Comparison of ENCODE assay signal across 8 mouse cellular contexts in the genomic region with DNA sequence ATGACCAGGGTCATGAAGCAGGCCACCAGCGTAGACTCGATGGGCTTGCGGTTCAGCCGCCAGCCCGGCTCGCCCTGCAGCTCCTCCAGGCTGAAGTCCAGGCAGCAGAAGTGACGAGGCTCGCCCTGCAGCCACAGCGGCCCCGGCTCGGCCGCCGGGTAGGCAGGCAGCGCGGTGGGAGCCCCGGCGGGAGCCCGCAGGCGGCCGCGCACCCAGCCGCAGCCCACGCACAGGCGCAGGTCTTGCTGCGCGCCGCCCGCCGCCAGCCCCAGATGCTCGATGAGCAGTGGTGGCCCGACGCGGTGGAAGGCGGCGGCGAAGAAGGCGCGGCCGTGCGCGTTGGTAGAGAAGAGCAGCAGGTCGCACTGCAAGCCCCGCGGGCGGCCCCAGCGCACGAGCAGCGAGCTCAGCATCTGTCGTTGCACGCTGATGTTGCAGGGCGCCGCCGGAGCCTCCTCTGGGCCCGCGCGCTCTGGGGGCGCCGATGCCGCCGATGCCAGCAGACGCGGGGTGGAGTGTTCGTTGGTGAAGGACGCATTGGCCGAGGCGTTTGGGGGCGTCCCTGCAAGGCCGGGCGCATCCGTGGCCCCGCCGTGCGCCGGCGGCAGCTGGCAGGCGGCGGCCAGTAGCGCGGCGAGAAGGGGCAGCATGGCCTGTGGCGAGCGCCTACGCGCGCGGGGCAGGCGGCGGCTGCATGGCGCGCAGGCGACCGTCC. TPM values are rescaled to one million over a fixed set of nuclear protein-coding genes. Genes with fewer than 3 reads are reported as not detected.
DNase-seq lines count a peak whose midpoint lies in the region; ATAC-seq and TF ChIP-seq lines count a peak whose summit lies in the region.

No protein-coding gene starts in this region.

- no peaks in the 10 kb centered on the region for H3K4me1 ChIP-seq in bone marrow macrophage, adult 2 months (ENCODE audit: control insufficient read depth, insufficient read depth, low read length)
- 0 out of 2 replicates have a peak, but pooled peaks cover 3% of the 10 kb centered on the region for H3K4me1 ChIP-seq in intestine, postnatal 0 days (replicated peaks; ENCODE audit: control insufficient read depth, insufficient read depth, low read length)
- H3K4me1 ChIP-seq in liver, adult 2 months (ENCODE audit: control insufficient read depth, insufficient read depth, low read length): peaks cover 3% of the 10 kb centered on the region
- H3K4me1 ChIP-seq in thymus, adult 2 months (replicated peaks; ENCODE audit: control insufficient read depth, insufficient read depth, low read length): peaks cover 12% of the 10 kb centered on the region

- TF ChIP-seq CTCF in bone marrow macrophage, adult 2 months (IDR thresholded peaks at IDR 0.05; ENCODE audit: low read depth, low read length): peak; percentile 42; the same call in 1 of the 2 replicates
- no peak for TF ChIP-seq CTCF in intestine, postnatal 0 days (IDR thresholded peaks at IDR 0.05; ENCODE audit: low read depth)
- no peak for TF ChIP-seq CTCF in liver, adult 2 months (IDR thresholded peaks at IDR 0.05; ENCODE audit: low read depth, low read length)
- TF ChIP-seq CTCF in thymus, adult 2 months (IDR thresholded peaks at IDR 0.05; ENCODE audit: borderline replicate concordance, control insufficient read depth, extremely low read depth, insufficient read depth, low read length, poor library complexity): no peak

- H3K27me3 ChIP-seq in intestine, postnatal 0 days (replicated peaks; ENCODE audit: control insufficient read depth, insufficient read depth, low read length): peaks cover 11% of the 10 kb centered on the region
- peaks cover 4% of the 10 kb centered on the region; the same call in 1 of the 2 replicates for H3K27me3 ChIP-seq in liver, adult 2 months (ENCODE audit: control insufficient read depth, insufficient read depth, low read length)
- H3K27me3 ChIP-seq in thymus, adult 2 months (ENCODE audit: control insufficient read depth, insufficient read depth, low read length): peaks cover 6% of the 10 kb centered on the region; the same call in 1 of the 2 replicates

- peak; percentile 85 for ATAC-seq in intestine, postnatal 0 days

- DNase-seq in lung, adult 18-20 months: peak; percentile 75 to 82
- DNase-seq in lung, postnatal 25 days (ENCODE audit: low spot score): no peak
- peak; percentile 65 to 69 for DNase-seq in frontal cortex, postnatal 14 days (ENCODE audit: low spot score in 2 of 2)
- peak; percentile 38 for DNase-seq in liver, adult 2 months (ENCODE audit: extremely low read depth, low read depth, low spot score)
- peak; percentile 9 to 61 for DNase-seq in natural killer cell, adult 2 months (ENCODE audit: low spot score in 2 of 2)
- DNase-seq in thymus, adult 2 months: no peak

- H3K27ac ChIP-seq in bone marrow macrophage, adult 2 months (ENCODE audit: insufficient read depth, low read depth, low read length): 0 out of 2 replicates have a peak overlapping the region, but pooled peaks have one; percentile 19
- H3K27ac ChIP-seq in intestine, postnatal 0 days (ENCODE audit: low read depth, low read length): no peak overlapping the region; the same call in 1 of the 2 replicates
- H3K27ac ChIP-seq in liver, adult 2 months (replicated peaks; ENCODE audit: insufficient read depth, low read depth, low read length): no peak overlapping the region
- no peak overlapping the region for H3K27ac ChIP-seq in thymus, adult 2 months (ENCODE audit: control insufficient read depth, insufficient read depth, low read length)

- H3K4me2 ChIP-seq in intestine, postnatal 0 days (replicated peaks; ENCODE audit: low read depth): peak overlapping the region; percentile 100

- H3K9me3 ChIP-seq in intestine, postnatal 0 days (ENCODE audit: control insufficient read depth): no peaks in the 10 kb centered on the region

- peak overlapping the region; percentile 58 for H3K9ac ChIP-seq in intestine, postnatal 0 days (ENCODE audit: low read depth, low read length)
- peak overlapping the region; percentile 79 for H3K9ac ChIP-seq in liver, adult 2 months (ENCODE audit: low read depth, low read length)

- H3K4me3 ChIP-seq in bone marrow macrophage, adult 2 months (ENCODE audit: insufficient read depth, low read length): peak overlapping the region; percentile 68
- peak overlapping the region; percentile 72 for H3K4me3 ChIP-seq in intestine, postnatal 0 days (ENCODE audit: low read depth, low read length)
- H3K4me3 ChIP-seq in liver, adult 2 months (ENCODE audit: insufficient read depth, low read depth, low read length): peak overlapping the region; percentile 91
- H3K4me3 ChIP-seq in thymus, adult 2 months (ENCODE audit: control insufficient read depth, insufficient read depth, low read length): peak overlapping the region; percentile 77

- no peak for TF ChIP-seq POLR2A in bone marrow macrophage, adult 2 months (IDR thresholded peaks at IDR 0.05; ENCODE audit: borderline replicate concordance, low read depth, low read length)
- TF ChIP-seq POLR2A in liver, adult 2 months (IDR thresholded peaks at IDR 0.05; ENCODE audit: extremely low read depth, insufficient read depth, low read length): no peak
- TF ChIP-seq POLR2A in thymus, adult 2 months (IDR thresholded peaks at IDR 0.05; ENCODE audit: control insufficient read depth, extremely low read depth, insufficient read depth, low read length, poor library complexity): no peak

- H3K79me2 ChIP-seq in liver, adult 2 months (ENCODE audit: control insufficient read depth, insufficient read depth, low read length): no peaks in the 10 kb centered on the region

- under 1% methylated on average over 62 of the region's 92 CpGs for WGBS in intestine, postnatal 0 days
- WGBS in liver, adult 2 months: under 1% methylated on average over 91 of the region's 92 CpGs
- under 1% methylated on average over 92 of the region's 92 CpGs for WGBS in thymus, adult 2 months

- H3K36me3 ChIP-seq in intestine, postnatal 0 days (ENCODE audit: control insufficient read depth, insufficient read depth): no peaks in the 10 kb centered on the region
- no peaks in the 10 kb centered on the region for H3K36me3 ChIP-seq in liver, adult 2 months (ENCODE audit: control insufficient read depth, insufficient read depth, low read length)
- no peaks in the 10 kb centered on the region for H3K36me3 ChIP-seq in thymus, adult 2 months (ENCODE audit: control insufficient read depth, insufficient read depth, low read length)

RNA-seq across cellular contexts. Expression of gene Tmem158, which starts 0.5 kb away (rescaled TPM):
- 0.75 and 1.4 TPM in 2 replicates for polyA plus RNA-seq in bone marrow macrophage, adult 2 months (2012; ENCODE audit: insufficient read depth, insufficient read length, missing spikeins)
- polyA plus RNA-seq in intestine, postnatal 0 days (2015; fragmentation: Nextera tagmentation; extraction: Ambion mirVana): 15.6 and 16.1 TPM in 2 replicates
- 0.09 and 0.40 TPM in 2 replicates for total RNA-seq in liver, adult 2 months (2014; rRNA removed)
- 0.76 and 0.83 TPM in 2 replicates for polyA plus RNA-seq in liver, adult 2 months (2012; rRNA removed)
- 14.1 and 22.0 TPM in 2 replicates for polyA plus RNA-seq in thymus, adult 2 months (2012; rRNA removed)

RNA-seq across cellular contexts. Expression of gene Cdcp1, which starts 44.2 kb away (rescaled TPM):
- not detected in 2 replicates for polyA plus RNA-seq in bone marrow macrophage, adult 2 months (2012; ENCODE audit: insufficient read depth, insufficient read length, missing spikeins)
- 6.9 and 7.7 TPM in 2 replicates for polyA plus RNA-seq in intestine, postnatal 0 days (2015; fragmentation: Nextera tagmentation; extraction: Ambion mirVana)
- total RNA-seq in liver, adult 2 months (2014; rRNA removed): 2.6 and 3.1 TPM in 2 replicates
- polyA plus RNA-seq in liver, adult 2 months (2012; rRNA removed): 4.0 and 4.3 TPM in 2 replicates
- polyA plus RNA-seq in thymus, adult 2 months (2012; rRNA removed): 8.3 and 10.3 TPM in 2 replicates

Comparison
In these comparisons a context has a peak if more than half of its experiments do, and no peak if none do; other contexts are left out.
1. DNase-seq: peak in lung, adult 18-20 months (2 of 2), frontal cortex, postnatal 14 days (2 of 2), liver, adult 2 months (single experiment) and natural killer cell, adult 2 months (2 of 2); none in lung, postnatal 25 days (single experiment) and thymus, adult 2 months (single experiment).
2. Peak in every context shown above with its lines, with median percentiles within 50 percentile points of each other: H3K4me3 ChIP-seq.